Mouse (Mus musculus) heart, embryonic 13.5 days (tissue): Measurements from ENCODE around the gene Setd3. TPM values are rescaled to one million over a fixed set of nuclear protein-coding genes. Genes with fewer than 3 reads are reported as not detected.
A peak's percentile ranks its signal among the peaks of the same experiment; 100 is the strongest.
"Not testable (repeated sequence)": the region's sequence is repeated elsewhere in the genome, so short reads cannot be mapped to it uniquely, and the experiment has no call there.

Experiments used
- ATAC-seq: fragments of 200-750 bp; cut with Nextera tagmentation; 2 replicates; pipeline ENCODE4 v1.8.0; 2017; ENCODE audit warnings: moderate TSS enrichment; ENCODE audit not compliant: insufficient number of reproducible peaks, low FRiP score, low TSS enrichment; ENCODE audit errors: extremely low read depth
- H3K27ac ChIP-seq: fragments of 300-500 bp; sonication (generic); replicated peaks from 2 replicates; pipeline ENCODE4 v1.5.1; 2015; ENCODE audit warnings: moderate library complexity, mild to moderate bottlenecking, inconsistent platforms
- H3K27me3 ChIP-seq: fragments of 300-500 bp; sonication (generic); replicated peaks from 2 replicates; pipeline ENCODE4 v1.6.1; 2015; ENCODE audit warnings: mild to moderate bottlenecking, inconsistent platforms
- H3K36me3 ChIP-seq: fragments of 300-500 bp; sonication (generic); 2 replicates; pipeline ENCODE4 v1.6.1; 2015; ENCODE audit warnings: mild to moderate bottlenecking, inconsistent platforms
- H3K4me1 ChIP-seq: fragments of 300-500 bp; sonication (generic); 2 replicates; pipeline ENCODE4 v1.6.1; 2015; ENCODE audit warnings: inconsistent platforms
- H3K4me2 ChIP-seq: fragments of 300-500 bp; sonication (generic); 2 replicates; pipeline ENCODE4 v1.6.1; 2015; ENCODE audit warnings: inconsistent platforms, mild to moderate bottlenecking, moderate library complexity
- H3K4me3 ChIP-seq: fragments of 300-500 bp; sonication (generic); 2 replicates; pipeline ENCODE4 v1.5.1; 2015; ENCODE audit warnings: moderate library complexity, mild to moderate bottlenecking, inconsistent platforms
- H3K9ac ChIP-seq: fragments of 300-500 bp; sonication (generic); 2 replicates; pipeline ENCODE4 v1.6.1; 2015; ENCODE audit warnings: inconsistent platforms, mild to moderate bottlenecking, moderate library complexity
- H3K9me3 ChIP-seq: fragments of 300-500 bp; sonication (generic); 2 replicates; pipeline ENCODE4 v1.6.1; 2016; ENCODE audit warnings: inconsistent platforms
- WGBS: fragments of 180-500 bp; shearing (Covaris S2); methylation state at CpG from one replicate; pipeline ENCODE4 v1.1.7; 2015; ENCODE audit warnings: mixed read lengths; 5-methylcytosine and 5-hydroxymethylcytosine counted together
- polyA plus RNA-seq: library from polyadenylated mRNA; unstranded; fragments of >200 nt; fragmentation: Nextera tagmentation; extraction: Ambion mirVana; gene quantifications from 2 replicates; pipeline ENCODE4 v1.2.1, GENCODE M21; 2015

Setd3 gene
- polyA plus RNA-seq, 1 experiment from 2014 or later = 63.0 TPM

GRCm38 (mm10) chr12:108133181-108133580 lies 45.9 kb downstream of the Setd3 start:
- no peak overlapping the region for H3K9ac ChIP-seq
- no peaks in the 10 kb centered on the region for H3K27me3 ChIP-seq
- WGBS = 80% methylated on average over 2 of the region's 2 CpGs
- H3K27ac ChIP-seq = no peak overlapping the region
- peaks cover 72% of the 10 kb centered on the region for H3K36me3 ChIP-seq
- H3K9me3 ChIP-seq = no peaks in the 10 kb centered on the region
- ATAC-seq = no peak
- H3K4me2 ChIP-seq = no peak overlapping the region
- H3K4me1 ChIP-seq = no peaks in the 10 kb centered on the region
- H3K4me3 ChIP-seq = no peak overlapping the region

GRCm38 (mm10) chr12:108132450-108133070 lies 46.6 kb downstream of the Setd3 start:
- no peak overlapping the region for H3K4me2 ChIP-seq
- no peaks in the 10 kb centered on the region for H3K27me3 ChIP-seq
- H3K27ac ChIP-seq = no peak overlapping the region
- H3K4me1 ChIP-seq = no peaks in the 10 kb centered on the region
- 92% methylated on average over 8 of the region's 8 CpGs for WGBS
- no peak for ATAC-seq
- peaks cover 73% of the 10 kb centered on the region for H3K36me3 ChIP-seq
- H3K4me3 ChIP-seq = no peak overlapping the region
- no peaks in the 10 kb centered on the region for H3K9me3 ChIP-seq
- H3K9ac ChIP-seq = no peak overlapping the region

- ATAC-seq = no peak
- peaks cover 25% of the 10 kb centered on the region for H3K4me1 ChIP-seq
- WGBS = 10% methylated on average over 2 of the region's 2 CpGs
These were observed 57.8 kb downstream of the Setd3 start for GRCm38 (mm10) chr12:108121288-108121687.

GRCm38 (mm10) chr12:108120434-108120833 lies 58.7 kb downstream of the Setd3 start:
- H3K27ac ChIP-seq = no peak overlapping the region
- peaks cover 25% of the 10 kb centered on the region for H3K4me1 ChIP-seq
- WGBS = 62% methylated on average over 6 of the region's 6 CpGs
- ATAC-seq = no peak
- peaks cover 27% of the 10 kb centered on the region for H3K36me3 ChIP-seq
- no peaks in the 10 kb centered on the region for H3K27me3 ChIP-seq
- no peak overlapping the region for H3K9ac ChIP-seq
- no peaks in the 10 kb centered on the region for H3K9me3 ChIP-seq
- H3K4me2 ChIP-seq = no peak overlapping the region
- H3K4me3 ChIP-seq = no peak overlapping the region

More at GRCm38 (mm10) chr12:108121288-108121687, 57.8 kb downstream of the Setd3 start:
- H3K36me3 ChIP-seq = peaks cover 20% of the 10 kb centered on the region
- no peaks in the 10 kb centered on the region for H3K9me3 ChIP-seq
- no peak overlapping the region for H3K9ac ChIP-seq
- H3K4me3 ChIP-seq = no peak overlapping the region
- H3K27me3 ChIP-seq = no peaks in the 10 kb centered on the region
- H3K4me2 ChIP-seq = no peak overlapping the region
- H3K27ac ChIP-seq = no peak overlapping the region

GRCm38 (mm10) chr12:108119930-108120329 lies 59.2 kb downstream of the Setd3 start:
- no peak for ATAC-seq
- Histone ChIP-seq H3K27me3 (no peaks in the 10 kb centered on the region), H3K36me3 (peaks cover 29% of the 10 kb centered on the region), H3K27ac (no peak overlapping the region), H3K4me1 (peaks cover 25% of the 10 kb centered on the region), H3K9ac (no peak overlapping the region), H3K4me2 (no peak overlapping the region), H3K4me3 (no peak overlapping the region), H3K9me3 (no peaks in the 10 kb centered on the region)
- 74% methylated on average over 9 of the region's 9 CpGs for WGBS

GRCm38 (mm10) chr12:108118902-108119531 lies 60.1 kb downstream of the Setd3 start:
- Histone ChIP-seq H3K9me3 (no peaks in the 10 kb centered on the region), H3K4me3 (peak overlapping the region; percentile 2), H3K9ac (peak overlapping the region; percentile 54; the same call in 1 of the 2 replicates), H3K27ac (no peak overlapping the region), H3K27me3 (no peaks in the 10 kb centered on the region), H3K4me2 (peak overlapping the region; percentile 59), H3K4me1 (peaks cover 25% of the 10 kb centered on the region), H3K36me3 (peaks cover 37% of the 10 kb centered on the region)
- no peak for ATAC-seq
- 37% methylated on average over 19 of the region's 19 CpGs for WGBS

- ATAC-seq = no peak
- H3K4me3 ChIP-seq = no peak overlapping the region
- no peak overlapping the region for H3K27ac ChIP-seq
- H3K27me3 ChIP-seq = no peaks in the 10 kb centered on the region
- peaks cover 25% of the 10 kb centered on the region for H3K4me1 ChIP-seq
- no peaks in the 10 kb centered on the region for H3K9me3 ChIP-seq
- 36% methylated on average over 10 of the region's 10 CpGs for WGBS
- peak overlapping the region; percentile 59 for H3K4me2 ChIP-seq
- peaks cover 36% of the 10 kb centered on the region for H3K36me3 ChIP-seq
- H3K9ac ChIP-seq = peak overlapping the region; percentile 54; the same call in 1 of the 2 replicates
These were observed 60.6 kb downstream of the Setd3 start for GRCm38 (mm10) chr12:108118503-108118901.

- H3K4me1 ChIP-seq = peaks cover 9% of the 10 kb centered on the region
- ATAC-seq = no peak
- H3K9me3 ChIP-seq = no peaks in the 10 kb centered on the region
- 90% methylated on average over 12 of the region's 12 CpGs for WGBS
- no peak overlapping the region for H3K27ac ChIP-seq
- H3K9ac ChIP-seq = no peak overlapping the region
- H3K36me3 ChIP-seq = peaks cover 78% of the 10 kb centered on the region
- no peak overlapping the region for H3K4me2 ChIP-seq
- H3K27me3 ChIP-seq = no peaks in the 10 kb centered on the region
- no peak overlapping the region for H3K4me3 ChIP-seq
These were observed 67.9 kb downstream of the Setd3 start for GRCm38 (mm10) chr12:108111191-108111590.

GRCm38 (mm10) chr12:108110674-108111073 lies 68.4 kb downstream of the Setd3 start:
- no peak overlapping the region for H3K4me2 ChIP-seq
- H3K9me3 ChIP-seq = no peaks in the 10 kb centered on the region
- WGBS = 83% methylated on average over 3 of the region's 3 CpGs
- H3K9ac ChIP-seq = no peak overlapping the region
- no peak for ATAC-seq
- H3K4me3 ChIP-seq = no peak overlapping the region
- H3K27me3 ChIP-seq = no peaks in the 10 kb centered on the region
- peaks cover 9% of the 10 kb centered on the region for H3K4me1 ChIP-seq
- no peak overlapping the region for H3K27ac ChIP-seq
- H3K36me3 ChIP-seq = peaks cover 78% of the 10 kb centered on the region

GRCm38 (mm10) chr12:108109732-108110131 lies 69.4 kb downstream of the Setd3 start:
- H3K27me3 ChIP-seq = no peaks in the 10 kb centered on the region
- no peak for ATAC-seq
- H3K27ac ChIP-seq = no peak overlapping the region
- H3K4me2 ChIP-seq = no peak overlapping the region
- H3K9ac ChIP-seq = no peak overlapping the region
- peaks cover 81% of the 10 kb centered on the region for H3K36me3 ChIP-seq
- H3K4me3 ChIP-seq = no peak overlapping the region
- WGBS = 65% methylated on average over 4 of the region's 4 CpGs
- H3K4me1 ChIP-seq = peaks cover 9% of the 10 kb centered on the region
- no peaks in the 10 kb centered on the region for H3K9me3 ChIP-seq

- H3K4me1 ChIP-seq, H3K4me3 ChIP-seq, ATAC-seq, H3K27me3 ChIP-seq, H3K9ac ChIP-seq, H3K4me2 ChIP-seq, H3K27ac ChIP-seq, H3K9me3 ChIP-seq: not testable (repeated sequence)
- 51% methylated on average over 7 of the region's 7 CpGs for WGBS
- H3K36me3 ChIP-seq = peaks cover 72% of the 10 kb centered on the region
These were observed 70.5 kb downstream of the Setd3 start for GRCm38 (mm10) chr12:108108591-108108990.

GRCm38 (mm10) chr12:108103292-108103691 lies 75.8 kb downstream of the Setd3 start:
- ATAC-seq = no peak
- Histone ChIP-seq H3K9me3 (no peaks in the 10 kb centered on the region), H3K4me1 (peaks cover 12% of the 10 kb centered on the region), H3K9ac (no peak overlapping the region), H3K4me3 (no peak overlapping the region), H3K36me3 (peaks cover 28% of the 10 kb centered on the region), H3K4me2 (no peak overlapping the region), H3K27ac (0 out of 2 replicates have a peak overlapping the region, but pooled peaks have one; percentile 15), H3K27me3 (no peaks in the 10 kb centered on the region)
- 64% methylated on average over 6 of the region's 6 CpGs for WGBS
